Mouse (Mus musculus): ENCODE measurements at regions not wholly inside any gene's neighbourhood (a gene's known extent, or its start where the extent isn't known, plus 50 kb on each side); places are given as distances from the start of the nearest gene placed in this dataset.
"Not testable (repeated sequence)": the region's sequence is repeated elsewhere in the genome, so short reads cannot be mapped to it uniquely, and the experiment has no call there.

- not testable (repeated sequence) for TF ChIP-seq POLR2A (IDR thresholded peaks at IDR 0.05; ENCODE audit: insufficient read length, low read depth); E2F4 (IDR thresholded peaks at IDR 0.05; ENCODE audit: insufficient read depth); USF1 (IDR thresholded peaks at IDR 0.05; ENCODE audit: low read depth); MAX (IDR thresholded peaks at IDR 0.05; ENCODE audit: low read depth); TCF3 (IDR thresholded peaks at IDR 0.05; ENCODE audit: insufficient read length, low read depth); TCF12 (IDR thresholded peaks at IDR 0.05; ENCODE audit: insufficient read depth, poor library complexity, severe bottlenecking); SRF (IDR thresholded peaks at IDR 0.05; ENCODE audit: control insufficient read depth, insufficient read length, low read depth); CEBPB (IDR thresholded peaks at IDR 0.05; ENCODE audit: insufficient read depth, poor library complexity, severe bottlenecking); MYOD1 (IDR thresholded peaks at IDR 0.05; ENCODE audit: control insufficient read depth in 1 of 3, insufficient read length in 2 of 3, low read depth in 2 of 3)
Measured at GRCm38 (mm10) chr13:61763457-61763856, 193.5 kb upstream of the Cts3 start.

All from myocyte (in vitro differentiated cells).